Mouse (Mus musculus) G1E (cell line): ENCODE results near the gene Rtbdn. TPM values are rescaled to one million over a fixed set of nuclear protein-coding genes. Genes with fewer than 3 reads are reported as not detected.

Experiments
- ATAC-seq: 2 replicates; pipeline ENCODE4 v1.8.0; 2016; ENCODE audit warnings: mild to moderate bottlenecking; ENCODE audit not compliant: insufficient number of reproducible peaks, poor library complexity, low FRiP score, severe bottlenecking; ENCODE audit errors: extremely low read depth
- DNase-seq: peaks from one replicate; pipeline ENCODE4 v3.0.0; 2012; ENCODE audit warnings: low spot score
- H3K27me3 ChIP-seq: 2 replicates; pipeline ENCODE4 v1.6.1; 2012; ENCODE audit warnings: mild to moderate bottlenecking, low read length, inconsistent platforms; ENCODE audit not compliant: insufficient read depth
- H3K36me3 ChIP-seq: replicated peaks from 2 replicates; pipeline ENCODE3; 2012; ENCODE audit warnings: mild to moderate bottlenecking, inconsistent platforms
- H3K4me1 ChIP-seq: 2 replicates; pipeline ENCODE4 v1.6.1; 2012; ENCODE audit warnings: low read depth, low read length, inconsistent platforms, mixed read lengths; ENCODE audit not compliant: insufficient read depth
- H3K4me3 ChIP-seq: 2 replicates; pipeline ENCODE4 v1.5.1; 2012; ENCODE audit warnings: low read depth, mild to moderate bottlenecking, inconsistent platforms, low read length, moderate library complexity, mixed read lengths
- H3K9me3 ChIP-seq: replicated peaks from 2 replicates; pipeline ENCODE4 v1.6.1; 2012; ENCODE audit warnings: inconsistent platforms
- CTCF ChIP-seq: IDR thresholded peaks from 2 replicates; pipeline ENCODE4 v1.5.1; 2012; ENCODE audit warnings: low read depth, low read length, inconsistent platforms, mixed read lengths
- GATA1 ChIP-seq: IDR thresholded peaks from 2 replicates; pipeline ENCODE4 v1.6.1; 2012; ENCODE audit warnings: borderline replicate concordance, low read length, inconsistent platforms, mixed read lengths
- GATA2 ChIP-seq: IDR thresholded peaks from 2 replicates; pipeline ENCODE4 v1.6.1; 2012; ENCODE audit warnings: low read depth, low read length, inconsistent platforms, borderline replicate concordance
- POLR2AphosphoS5 ChIP-seq: IDR thresholded peaks from 2 replicates; pipeline ENCODE4 v1.6.1; 2012; ENCODE audit warnings: low read depth, low read length, inconsistent platforms; ENCODE audit not compliant: insufficient replicate concordance
- TAL1 ChIP-seq: conservative IDR thresholded peaks from 2 replicates; pipeline ENCODE4 v1.6.1; 2012; ENCODE audit warnings: low read depth, low read length, inconsistent platforms, mixed read lengths
- polyA plus RNA-seq: library from polyadenylated mRNA; stranded (reverse); fragments of >175 nt; gene quantifications from 2 replicates; pipeline ENCODE4 v1.2.3, GENCODE M21; 2012
- total RNA-seq, 2 experiments: library from RNA; stranded (forward) in 1 of 2; stranded (reverse) in 1 of 2; fragments of 200-1000 nt in 1 of 2; fragments of >200 nt in 1 of 2; fragmentation: Nextera tagmentation in 1 of 2; gene quantifications; 2 replicates each; pipeline ENCODE4 v1.2.3; 2014 to 2017

Rtbdn gene
- total and polyA plus RNA-seq, 3 experiments, result 0.11 TPM; not detected in 2

DNA sequence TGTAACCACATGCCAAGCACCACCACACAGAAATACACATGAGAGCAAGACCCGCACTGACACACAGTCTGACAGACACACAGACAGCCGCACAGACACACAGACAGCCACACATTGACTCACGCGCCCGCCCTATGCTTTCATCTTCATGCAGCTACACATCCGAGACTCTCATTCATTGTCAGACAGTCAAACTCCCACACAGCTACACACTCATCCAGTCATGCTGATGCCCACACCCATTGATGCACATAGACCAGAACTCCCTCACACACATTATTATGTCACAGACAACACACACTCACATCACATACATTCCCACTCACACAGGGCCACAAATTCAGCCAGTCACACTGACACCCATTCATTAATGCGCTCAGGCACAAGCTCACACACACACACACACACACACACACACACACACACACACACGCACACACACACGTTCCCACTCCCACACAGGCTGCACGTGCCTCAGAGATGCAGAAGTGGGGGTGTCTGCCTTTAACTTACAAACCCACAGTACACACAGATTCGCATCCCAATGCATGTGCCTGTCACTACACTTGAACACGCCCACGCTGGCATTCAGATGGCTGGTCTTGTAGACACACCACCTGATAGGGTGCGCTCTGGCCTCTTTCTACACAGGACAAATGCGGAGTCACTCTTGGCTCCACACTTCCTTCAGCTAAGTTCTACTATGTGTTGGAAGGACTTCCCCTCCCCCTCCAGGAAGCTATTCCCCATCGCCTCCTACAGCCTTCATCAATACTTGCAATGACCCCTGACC lies 12.8 kb upstream of the Rtbdn start:
- H3K9me3 ChIP-seq, result no peaks in the 10 kb centered on the region
- DNase-seq, result no peak
- no peak overlapping the region for H3K4me3 ChIP-seq
- TF ChIP-seq CTCF, result no peak
- no peak for TF ChIP-seq TAL1
- TF ChIP-seq GATA2, result no peak
- TF ChIP-seq GATA1, result no peak
- TF ChIP-seq POLR2AphosphoS5, result no peak
- ATAC-seq, result no peak
- H3K36me3 ChIP-seq, result no peaks in the 10 kb centered on the region
- H3K4me1 ChIP-seq, result peaks cover 35% of the 10 kb centered on the region
- peaks cover 69% of the 10 kb centered on the region for H3K27me3 ChIP-seq

DNA sequence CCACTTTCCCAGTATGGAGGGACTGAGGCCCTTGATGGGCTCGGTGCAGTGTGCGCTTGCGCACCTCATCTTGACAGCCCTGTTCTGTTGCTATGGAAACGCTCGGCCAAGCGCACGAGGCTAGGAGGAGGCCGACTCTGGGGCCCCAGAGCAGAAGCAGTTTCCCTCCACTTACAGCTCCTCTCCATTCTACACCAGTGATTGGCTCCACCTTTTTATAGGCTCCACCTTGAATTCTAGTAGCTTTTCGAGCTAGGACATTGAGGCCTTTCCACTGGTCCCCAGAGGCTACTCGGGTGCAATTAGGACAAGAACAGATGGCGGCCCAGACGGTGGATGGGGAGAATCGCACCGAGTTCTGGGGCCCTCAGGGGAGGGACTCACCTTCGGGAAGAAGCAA lies 11.9 kb upstream of the Rtbdn start:
- Histone ChIP-seq H3K9me3 (no peaks in the 10 kb centered on the region), H3K4me3 (no peak overlapping the region), H3K36me3 (no peaks in the 10 kb centered on the region), H3K4me1 (peaks cover 29% of the 10 kb centered on the region), H3K27me3 (peaks cover 63% of the 10 kb centered on the region)
- no peak for TF ChIP-seq CTCF
- no peak for TF ChIP-seq POLR2AphosphoS5
- no peak for TF ChIP-seq TAL1
- no peak for TF ChIP-seq GATA1
- TF ChIP-seq GATA2, result no peak
- ATAC-seq (no peak), DNase-seq (no peak)

DNA sequence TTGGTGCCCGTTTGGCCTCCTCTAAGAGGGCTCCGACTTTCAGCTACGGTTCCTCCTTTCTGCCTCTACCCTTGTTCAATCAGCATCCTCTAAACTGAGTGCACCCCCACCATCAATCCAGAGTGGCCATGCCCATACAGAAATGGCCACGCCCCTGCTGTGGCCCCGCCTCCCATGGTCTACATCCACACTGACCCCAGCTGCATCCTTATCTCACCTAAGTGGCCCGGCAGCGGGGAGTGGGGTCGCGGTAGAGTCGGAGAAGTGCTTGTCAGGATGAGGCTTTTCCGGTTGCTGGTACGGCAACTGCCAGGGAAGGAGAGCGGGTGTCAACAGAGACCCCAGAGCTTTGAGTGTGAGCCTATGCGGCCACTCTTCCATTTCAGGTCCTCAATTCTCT lies 11.3 kb upstream of the Rtbdn start:
- TF ChIP-seq GATA1, result no peak
- no peak for TF ChIP-seq POLR2AphosphoS5
- no peak for TF ChIP-seq CTCF
- TF ChIP-seq TAL1, result no peak
- no peak for TF ChIP-seq GATA2
- H3K36me3 ChIP-seq, result no peaks in the 10 kb centered on the region
- peaks cover 24% of the 10 kb centered on the region for H3K4me1 ChIP-seq
- no peak for ATAC-seq
- no peaks in the 10 kb centered on the region for H3K9me3 ChIP-seq
- no peak for DNase-seq
- H3K4me3 ChIP-seq, result no peak overlapping the region
- peaks cover 62% of the 10 kb centered on the region for H3K27me3 ChIP-seq

DNA sequence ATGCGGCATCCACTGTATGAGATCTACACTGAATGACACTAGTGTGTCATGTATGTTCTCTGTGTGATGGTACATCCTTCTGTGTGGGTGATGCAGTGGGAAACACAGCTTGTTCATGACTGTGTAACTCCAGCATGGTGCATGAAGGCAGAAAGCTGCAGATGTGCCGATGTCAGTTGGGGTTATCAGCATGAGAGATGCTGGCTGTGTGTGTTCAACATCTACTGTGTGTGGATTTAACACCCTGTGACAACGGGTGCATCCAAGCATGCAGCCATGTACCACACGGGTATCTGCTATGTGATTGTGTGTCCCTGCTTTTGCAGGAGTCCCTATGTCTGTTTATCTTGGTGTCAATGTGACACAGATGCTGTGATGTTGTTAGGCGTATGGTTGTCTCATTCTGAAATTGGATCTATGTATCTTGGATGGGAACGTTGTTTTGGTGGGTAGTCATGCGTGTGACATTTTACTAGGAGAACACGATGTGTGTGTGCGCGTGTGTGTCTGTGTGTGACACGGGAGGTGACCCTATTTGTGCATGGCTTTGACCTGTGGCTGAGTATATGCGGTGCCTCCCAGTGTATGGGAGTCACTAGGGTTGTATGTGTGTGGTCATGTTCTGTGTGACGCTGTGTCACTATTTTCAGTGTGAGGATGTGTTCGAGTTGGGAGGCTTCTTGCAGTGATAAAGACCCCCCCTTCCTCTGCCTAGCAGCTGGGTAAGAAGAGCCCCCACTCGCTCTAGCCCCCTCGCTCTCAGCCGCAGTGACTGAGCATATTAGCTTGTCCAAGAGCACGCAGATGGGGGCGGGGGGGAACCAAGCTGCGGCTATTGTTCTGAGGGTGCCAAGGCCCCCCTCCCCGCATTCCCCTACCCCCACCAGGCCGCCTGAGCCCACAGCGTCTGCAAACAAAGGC lies 10.5 kb upstream of the Rtbdn start:
- no peak for ATAC-seq
- no peak for TF ChIP-seq GATA2
- no peak for TF ChIP-seq TAL1
- TF ChIP-seq GATA1, result no peak
- no peak for TF ChIP-seq CTCF
- TF ChIP-seq POLR2AphosphoS5, result no peak
- Histone ChIP-seq H3K27me3 (peaks cover 64% of the 10 kb centered on the region), H3K4me1 (peaks cover 24% of the 10 kb centered on the region), H3K36me3 (no peaks in the 10 kb centered on the region), H3K4me3 (no peak overlapping the region), H3K9me3 (no peaks in the 10 kb centered on the region)
- no peak for DNase-seq

DNA sequence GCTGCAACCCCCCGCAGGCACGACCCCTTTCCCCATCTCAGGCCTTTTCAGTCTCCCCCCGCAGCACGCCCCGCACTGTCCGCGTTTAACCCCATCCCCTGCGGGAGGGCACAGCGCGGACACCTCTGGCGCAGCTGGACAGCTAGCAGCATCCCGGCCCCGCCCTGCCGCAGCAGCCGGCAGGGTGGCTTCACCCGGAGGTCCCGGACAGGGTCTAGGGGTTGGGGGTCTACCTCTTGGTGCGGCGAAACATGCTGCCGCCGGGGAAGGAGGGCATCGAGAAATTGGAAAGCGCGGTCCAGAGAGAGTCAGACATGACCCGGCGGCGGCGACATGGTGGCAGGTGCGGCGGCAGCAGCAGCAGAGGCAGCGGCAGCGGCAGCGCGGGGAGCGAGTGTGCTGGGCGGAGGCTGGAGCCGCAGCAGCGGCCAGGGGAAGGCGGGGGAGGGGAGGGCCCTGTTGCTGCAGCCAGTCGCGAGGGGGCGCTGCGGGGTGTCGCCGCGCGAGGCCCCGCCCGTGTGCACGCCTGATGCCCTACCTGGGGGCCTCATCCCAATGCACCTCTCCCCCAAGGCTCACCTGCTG lies 9.7 kb upstream of the Rtbdn start, which contains the start of gene Mast1:
Mast1 (minus strand) TSS at position 398 of the 585 bp plus-strand sequence.
- H3K9me3 ChIP-seq, result no peaks in the 10 kb centered on the region
- no peaks in the 10 kb centered on the region for H3K36me3 ChIP-seq
- H3K4me3 ChIP-seq, result peak within 1 kb of the TSS; percentile 56; the same call in 1 of the 2 replicates
- ATAC-seq, result no peak
- H3K27me3 ChIP-seq, result peaks cover 59% of the 10 kb centered on the region
- peaks cover 24% of the 10 kb centered on the region for H3K4me1 ChIP-seq
- peak; percentile 31 for DNase-seq
- TF ChIP-seq CTCF (peak; percentile 32; the same call in 1 of the 2 replicates), TAL1 (no peak), GATA1 (no peak)
